Mouse (Mus musculus): ENCODE results near the gene Ewsr1.
"Not testable (repeated sequence)": the region's sequence is repeated elsewhere in the genome, so short reads cannot be mapped to it uniquely, and the experiment has no call there.

The Ewsr1 gene

GRCm38 (mm10) chr11:5096480-5097020 is 2.5 kb downstream of the Ewsr1 start:
- DNase-seq, result no peak

- DNase-seq, result no peak
Observed at GRCm38 (mm10) chr11:5095877-5096276, 3.2 kb downstream of the Ewsr1 start.

DNA sequence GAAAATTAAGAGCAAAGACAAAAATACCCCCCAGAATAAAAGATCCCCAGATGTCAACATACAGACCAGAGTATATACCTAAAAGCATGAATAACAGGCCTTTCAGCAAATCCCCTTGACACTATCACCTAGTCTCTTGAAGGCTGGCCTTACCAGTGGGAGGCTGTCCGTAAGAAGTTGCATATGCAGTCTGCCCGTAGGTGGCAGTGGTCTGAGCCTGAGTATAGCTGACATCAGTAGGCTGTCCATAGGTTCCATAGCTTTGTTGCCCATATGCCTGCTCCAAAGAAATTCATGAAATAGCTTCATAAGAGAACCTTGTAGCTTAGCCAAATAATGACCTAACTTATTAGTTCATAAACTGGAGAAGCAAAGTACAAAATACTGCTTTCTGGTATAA is 7.4 kb downstream of the Ewsr1 start:
- no peak for DNase-seq

DNA sequence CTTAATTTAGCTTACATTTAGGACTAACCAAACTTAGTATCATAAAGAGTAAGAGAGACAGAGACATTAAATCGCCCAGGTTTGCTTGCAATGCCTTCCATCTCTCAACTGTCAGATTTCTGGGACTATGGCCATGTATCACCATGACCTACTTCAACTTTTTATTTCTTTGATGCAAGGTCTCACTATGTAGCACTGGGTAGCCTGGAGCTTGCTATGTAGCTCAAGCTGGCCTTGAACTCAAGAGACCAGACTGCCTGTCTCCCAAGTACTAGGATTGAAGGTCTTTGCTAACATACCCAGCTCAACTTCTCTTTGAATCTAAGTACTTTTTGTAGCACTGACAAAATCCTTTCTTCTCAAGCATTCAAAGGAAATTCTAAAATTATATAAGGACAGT is 9.9 kb downstream of the Ewsr1 start:
- no peak for DNase-seq

DNA sequence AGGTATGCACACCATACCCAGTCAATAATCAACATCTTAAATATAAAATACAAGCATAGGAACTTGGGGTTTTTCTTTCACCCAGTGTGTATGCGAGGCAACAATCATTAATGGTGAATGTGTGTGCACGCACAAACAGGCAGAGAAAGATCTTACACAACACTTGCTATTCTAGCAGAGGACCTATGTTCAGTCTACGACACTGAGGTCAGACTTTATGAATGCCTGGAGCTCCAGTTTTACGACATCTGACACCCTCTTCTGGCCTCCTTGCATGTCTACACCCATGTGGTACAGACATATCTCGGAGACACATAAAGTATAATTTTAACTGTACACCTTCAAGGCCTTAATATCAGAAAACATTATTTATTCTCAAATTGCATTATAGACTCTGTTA is 22.2 kb downstream of the Ewsr1 start:
- not testable (repeated sequence) for DNase-seq

- no peak for DNase-seq
Observed at GRCm38 (mm10) chr11:5075760-5076159, 23.3 kb downstream of the Ewsr1 start.

DNA sequence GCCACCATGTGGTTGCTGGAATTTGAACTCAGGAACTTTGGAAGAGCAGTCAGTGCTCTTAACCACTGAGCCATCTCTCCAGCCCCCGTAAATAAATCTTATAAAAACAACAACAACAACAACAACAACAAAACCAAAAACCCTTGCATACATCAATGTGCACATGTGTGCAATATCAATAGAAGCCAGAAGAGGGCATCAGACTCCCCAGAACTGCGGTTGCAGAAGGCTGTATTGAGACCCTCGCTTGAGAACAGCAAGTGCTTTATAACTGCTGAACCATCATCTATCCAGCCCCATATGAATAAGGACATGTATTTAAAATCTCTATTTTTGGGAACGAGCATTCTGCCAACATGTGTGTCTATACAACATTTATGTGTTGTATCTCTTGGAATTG is 24.2 kb downstream of the Ewsr1 start:
- peak; percentile 47 for DNase-seq

GRCm38 (mm10) chr11:5068126-5068971 is 30.7 kb downstream of the Ewsr1 start:
- DNase-seq, result no peak

DNA sequence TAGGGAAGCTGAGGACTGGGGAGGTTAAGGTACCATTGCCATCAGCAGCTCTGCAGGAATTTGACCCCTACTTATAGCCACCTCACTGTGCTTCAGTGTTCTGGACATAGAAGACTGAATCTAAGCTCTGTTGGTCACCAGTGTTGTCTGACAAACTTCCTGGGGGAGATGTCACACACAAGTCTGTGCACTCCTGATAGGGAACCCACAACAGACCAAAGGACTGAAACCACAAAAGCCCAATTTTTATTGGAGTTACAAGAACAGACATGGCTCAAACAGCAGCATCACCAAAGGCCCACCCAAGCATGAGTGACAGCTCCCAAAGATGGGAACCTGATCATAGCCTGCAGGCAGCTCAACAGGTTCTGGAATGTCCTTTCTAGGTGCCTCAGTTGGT is 32.0 kb downstream of the Ewsr1 start:
- DNase-seq, result no peak

- DNase-seq, result peak; percentile 51
Observed at GRCm38 (mm10) chr11:5065056-5065821, 33.8 kb downstream of the Ewsr1 start, which contains the start of gene Gas2l1. Gene Gas2l1 (minus strand): TSS chr11:5065327.

- no peak for DNase-seq
Observed at GRCm38 (mm10) chr11:5064282-5065055, 34.6 kb downstream of the Ewsr1 start.

GRCm38 (mm10) chr11:5063561-5064281 is 35.3 kb downstream of the Ewsr1 start:
- DNase-seq, result no peak

DNA sequence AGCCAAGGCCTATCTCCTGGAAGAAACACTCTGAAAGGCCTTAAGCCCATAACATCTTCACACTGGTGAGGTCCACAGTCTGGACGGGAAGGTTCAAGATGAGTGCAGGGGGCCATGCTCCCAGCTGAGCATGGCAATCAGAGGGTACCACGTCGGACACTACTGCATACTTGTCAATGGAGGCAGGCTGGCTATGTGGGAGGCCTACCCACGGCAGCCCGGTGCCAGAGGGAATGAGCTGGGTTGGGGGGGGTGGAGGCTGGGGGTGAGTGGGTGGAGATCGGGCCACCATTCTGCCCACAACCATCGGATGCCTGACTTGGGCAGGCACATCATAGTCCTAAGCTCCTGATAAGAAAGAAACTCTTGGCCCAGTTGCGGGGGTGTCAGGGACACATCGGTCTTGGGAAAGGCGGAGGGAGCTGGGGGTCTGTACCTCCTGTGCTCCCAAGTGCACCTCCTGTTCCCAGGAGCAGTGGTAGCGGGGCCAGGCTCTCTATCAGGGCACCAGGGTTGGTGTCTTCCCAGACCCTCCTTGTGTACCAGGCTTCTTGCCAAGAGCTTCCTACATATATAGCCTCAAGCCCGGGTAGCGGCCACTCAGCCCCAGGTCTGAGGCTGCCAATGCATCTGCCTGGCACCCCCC is 36.1 kb downstream of the Ewsr1 start:
- no peak for DNase-seq

GRCm38 (mm10) chr11:5062326-5062725 is 36.7 kb downstream of the Ewsr1 start:
- DNase-seq, result no peak

GRCm38 (mm10) chr11:5061413-5062139 is 37.5 kb downstream of the Ewsr1 start:
- DNase-seq, result peak; percentile 56

DNA sequence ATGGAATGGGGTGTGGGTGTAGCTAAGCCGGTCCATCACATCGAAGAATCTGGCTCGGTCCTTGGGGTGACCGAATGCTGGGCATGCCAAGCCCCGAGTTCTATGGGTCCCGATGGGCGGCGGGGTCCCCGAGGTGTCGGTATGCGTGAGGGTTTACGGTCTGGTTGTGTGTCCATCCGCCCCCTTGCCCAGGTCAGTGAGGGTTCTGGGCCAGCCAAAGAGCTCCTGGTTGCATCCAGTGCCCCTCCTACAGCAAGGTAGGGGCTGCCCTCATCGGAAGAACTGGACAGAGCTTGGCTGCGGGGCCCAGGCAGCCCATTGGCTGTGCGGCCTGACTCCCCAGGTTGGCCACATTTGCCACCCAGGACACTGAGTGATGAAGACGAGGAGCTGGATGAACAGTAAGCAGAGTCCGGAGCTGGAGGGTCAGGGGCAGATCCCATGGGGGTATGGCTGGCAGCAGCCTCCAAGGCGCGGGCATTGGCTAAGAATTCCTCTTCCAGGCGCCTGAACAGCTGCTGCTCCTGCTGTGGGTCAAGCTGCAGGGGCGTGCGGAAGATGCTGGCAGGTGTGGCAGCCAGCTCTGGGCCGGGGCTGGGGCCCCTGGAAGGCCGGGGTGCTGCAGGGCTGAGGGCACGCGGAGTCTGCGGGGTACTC is 38.2 kb downstream of the Ewsr1 start:
- DNase-seq, result no peak

- no peak for DNase-seq
Observed at GRCm38 (mm10) chr11:5059704-5060156, 39.3 kb downstream of the Ewsr1 start.

GRCm38 (mm10) chr11:5059230-5059629 is 39.8 kb downstream of the Ewsr1 start:
- DNase-seq, result no peak

DNA sequence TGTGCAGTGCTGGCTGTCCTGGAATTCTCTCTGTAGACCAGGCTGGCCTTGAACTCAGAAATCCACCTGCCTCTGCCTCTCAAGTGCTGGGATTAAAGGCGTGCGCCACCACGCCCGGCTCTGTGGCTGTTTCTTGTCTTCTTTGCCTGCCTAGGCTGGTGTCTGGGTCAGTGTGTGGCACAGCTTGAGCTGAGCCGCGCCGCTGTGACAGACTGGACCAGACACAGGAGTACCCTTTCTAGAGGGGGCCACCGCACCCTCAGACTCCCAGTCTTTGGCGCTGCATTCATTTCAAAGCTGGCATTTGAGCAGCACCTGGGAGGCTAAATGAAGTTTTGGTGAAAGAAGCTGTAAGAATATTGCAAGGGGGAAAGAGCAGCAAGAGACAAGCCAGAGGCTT is 40.3 kb downstream of the Ewsr1 start:
- DNase-seq, result no peak
